Mouse (Mus musculus) Patski (cell line): Measurements from ENCODE around the gene Tbk1. TPM values are rescaled to one million over a fixed set of nuclear protein-coding genes. Genes with fewer than 3 reads are reported as not detected.

Experiments
- ATAC-seq: fragments of 100-300 bp; one replicate; pipeline ENCODE4 v1.8.0; 2021
- CTCF ChIA-PET: fragments of 350-600 bp; sonication (Branson Sonifier 250); formaldehyde crosslinking; loops from one replicate; lab custom pipeline; 2022; ENCODE audit warnings: inconsistent platforms; lab: Charles Lee
- POLR2A ChIA-PET: fragments of 350-600 bp; sonication (Branson Sonifier 250); formaldehyde crosslinking; loops from one replicate; lab custom pipeline; 2022; ENCODE audit warnings: antibody characterized with exemption, inconsistent platforms; lab: Charles Lee
- DNase-seq: peaks from one replicate; pipeline ENCODE4 v3.0.0-alpha.2; 2011; ENCODE audit warnings: low read depth, low spot score
- H3K27me3 ChIP-seq: fragments of 371-371 bp; one replicate; pipeline ENCODE4 v1.5.1; 2021
- CTCF ChIP-seq: fragments of 100-300 bp; IDR thresholded peaks from one replicate; pipeline ENCODE4 v1.5.1; 2021
- in situ Hi-C: fragments of 300-500 bp; cut with MboI; formaldehyde crosslinking; loops from 3 replicates; pipeline ENCODE4 v1.11.1; 2018; ENCODE audit warnings: low pct_unique_long_range_greater_than_20kb, mixed read lengths
- polyA plus RNA-seq: library from polyadenylated mRNA; unstranded; gene quantifications from one replicate; pipeline ENCODE4 v1.2.3, GENCODE M21; 2021

The Tbk1 gene
- polyA plus RNA-seq, 1 experiment from 2014 or later: 43.5 TPM

DNA sequence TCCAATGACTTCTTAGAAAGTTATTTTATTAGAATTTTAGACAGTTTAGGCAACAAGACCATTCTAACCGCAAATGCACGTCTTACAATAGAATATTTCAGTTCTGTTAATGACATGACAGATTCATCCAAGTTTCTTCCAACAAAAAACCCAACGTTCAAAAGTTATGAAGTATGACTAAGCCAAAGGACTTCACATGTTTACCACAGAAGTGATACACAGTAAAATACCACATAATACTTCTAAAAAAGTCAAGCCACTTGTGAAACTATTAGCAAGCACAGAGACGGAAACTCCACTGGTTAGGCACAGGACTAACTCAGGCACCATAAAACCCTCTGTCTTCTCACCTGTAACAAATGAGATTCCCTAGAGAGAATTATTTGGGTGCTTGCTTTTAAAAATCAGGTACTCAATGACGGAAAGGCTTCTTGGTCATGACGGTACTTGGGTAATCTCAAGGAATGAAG is 819 bp upstream of the Tbk1 start:
- H3K27me3 ChIP-seq: no peaks in the 10 kb centered on the region
- in situ Hi-C loops: no loop called here
- ChIA-PET CTCF (no interaction called here), POLR2A (no interaction called here)
- DNase-seq (no peak), ATAC-seq (no peak)
- TF ChIP-seq CTCF: no peak

GRCm38 (mm10) chr10:121585791-121586642 is 570 bp downstream of the Tbk1 start:
- ChIA-PET POLR2A (no interaction called here), CTCF (no interaction called here)
- H3K27me3 ChIP-seq: no peaks in the 10 kb centered on the region
- peak; percentile 76 for ATAC-seq
- in situ Hi-C loops: no loop called here
- peak; percentile 7 for DNase-seq
- TF ChIP-seq CTCF: no peak

DNA sequence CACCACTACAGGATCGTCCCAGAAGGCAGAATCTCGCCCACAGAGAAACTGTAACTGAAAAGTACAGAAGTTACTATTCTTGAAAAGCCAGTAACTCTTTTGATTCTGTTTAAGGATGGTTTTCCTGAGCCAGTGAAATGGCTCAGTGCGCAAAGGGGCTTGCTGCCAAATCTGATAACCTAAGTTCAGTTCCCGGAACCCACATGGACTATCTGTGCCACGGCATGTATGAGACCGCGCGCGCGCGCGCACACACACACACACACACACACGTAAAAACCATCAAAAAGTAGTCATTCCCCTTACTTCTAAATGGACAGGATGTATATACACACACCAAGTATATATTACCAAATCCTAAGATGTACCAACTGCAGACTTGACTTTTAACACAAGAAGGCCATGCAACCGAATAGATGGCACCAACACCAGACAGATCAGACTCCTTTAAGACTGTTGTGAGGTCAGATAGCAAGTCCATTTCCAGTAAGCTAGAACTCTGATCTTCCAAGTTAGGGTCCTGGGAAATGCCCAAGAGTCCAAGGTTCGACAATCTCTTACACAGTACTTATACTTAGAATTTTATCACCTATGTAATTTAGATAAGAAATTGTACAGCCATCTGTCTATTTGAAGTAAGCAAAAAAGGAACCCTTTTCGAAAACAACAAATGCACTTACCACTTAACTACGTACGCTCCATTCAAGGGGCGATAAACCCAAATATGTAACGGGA is 1.4 kb downstream of the Tbk1 start:
- TF ChIP-seq CTCF: no peak
- DNase-seq (no peak), ATAC-seq (no peak)
- ChIA-PET POLR2A (no interaction called here), CTCF (no interaction called here)
- in situ Hi-C loops: no loop called here
- no peaks in the 10 kb centered on the region for H3K27me3 ChIP-seq

DNA sequence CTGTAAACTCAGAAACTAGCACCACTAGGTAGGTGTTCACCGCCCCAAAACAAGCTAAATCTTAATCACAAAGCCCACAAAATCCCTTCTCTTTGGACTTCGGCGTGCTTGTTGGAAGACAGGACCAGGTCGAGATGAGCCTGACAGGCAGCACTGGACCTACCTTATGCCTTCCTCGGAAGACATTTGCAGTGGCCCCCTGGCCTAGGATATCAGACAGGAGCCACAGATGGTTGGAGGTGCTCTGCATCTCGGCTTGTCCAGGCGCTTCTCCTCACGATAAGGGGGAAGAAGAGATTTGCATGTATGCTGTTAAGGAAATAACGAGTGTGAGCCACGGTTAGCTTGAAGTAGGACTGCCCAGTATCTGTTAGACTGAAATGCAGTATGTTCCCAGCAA is 2.6 kb downstream of the Tbk1 start:
- H3K27me3 ChIP-seq: no peaks in the 10 kb centered on the region
- CTCF ChIA-PET: interaction anchor here (0.8 kb wide), 1 partner anchor 20 kb away, joined by 3 read pairs; no protein-coding TSS in a partner anchor
- in situ Hi-C loops: no loop called here
- TF ChIP-seq CTCF: no peak
- no peak for ATAC-seq
- DNase-seq: no peak
- POLR2A ChIA-PET: no interaction called here

GRCm38 (mm10) chr10:121583016-121583415 is 3.6 kb downstream of the Tbk1 start:
- ATAC-seq (no peak), DNase-seq (no peak)
- CTCF ChIA-PET: no interaction called here
- no peak for TF ChIP-seq CTCF
- POLR2A ChIA-PET: no interaction called here
- no peaks in the 10 kb centered on the region for H3K27me3 ChIP-seq
- in situ Hi-C loops: no loop called here

DNA sequence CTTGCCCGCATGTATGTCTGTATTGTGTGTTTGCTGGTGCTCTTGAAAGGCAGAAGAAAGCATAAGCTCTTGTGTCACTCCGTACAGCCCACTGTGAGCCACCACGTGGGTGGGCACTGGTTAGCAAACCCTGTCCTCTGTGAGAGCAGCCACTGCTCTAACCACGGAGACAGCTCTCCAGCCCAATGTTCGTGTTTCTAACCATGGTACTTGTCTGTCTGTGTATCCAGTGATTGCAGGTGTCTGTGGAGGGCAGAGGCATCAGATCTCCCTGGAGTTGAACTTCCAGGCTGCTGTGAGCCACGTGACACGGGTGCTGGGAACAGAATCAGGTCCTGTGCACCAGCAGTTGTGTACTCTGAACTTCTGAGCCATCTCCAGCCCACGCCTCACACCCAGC is 4.3 kb downstream of the Tbk1 start:
- no peak for ATAC-seq
- CTCF ChIA-PET: no interaction called here

GRCm38 (mm10) chr10:121581405-121581804 is 5.2 kb downstream of the Tbk1 start:
- TF ChIP-seq CTCF: no peak
- in situ Hi-C loops: no loop called here
- ATAC-seq (no peak), DNase-seq (no peak)
- no peaks in the 10 kb centered on the region for H3K27me3 ChIP-seq
- CTCF ChIA-PET: no interaction called here
- POLR2A ChIA-PET: no interaction called here

More for the DNA sequence above, 4.3 kb downstream of the Tbk1 start:
- no peak for TF ChIP-seq CTCF
- POLR2A ChIA-PET: no interaction called here
- DNase-seq: no peak
- in situ Hi-C loops: no loop called here
- no peaks in the 10 kb centered on the region for H3K27me3 ChIP-seq

DNA sequence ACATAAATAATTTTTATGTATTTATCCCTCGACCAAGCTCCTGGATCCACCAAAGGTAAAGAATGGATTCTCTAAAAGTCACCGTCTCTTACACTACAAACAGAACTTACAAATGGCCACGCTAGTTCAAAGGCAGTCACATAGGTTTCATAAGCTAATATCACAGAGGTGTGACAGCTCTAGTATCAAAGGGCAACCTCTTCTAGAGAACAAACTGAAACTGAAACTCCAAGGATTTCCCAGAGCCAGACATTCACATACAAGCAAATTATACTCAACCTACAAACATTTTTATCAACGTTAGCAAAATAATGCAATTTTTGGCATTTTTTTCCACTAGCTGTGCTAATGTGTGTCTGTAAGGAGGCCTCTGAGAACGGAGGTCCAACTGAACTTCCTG is 6.2 kb downstream of the Tbk1 start:
- in situ Hi-C loops: no loop called here
- DNase-seq (no peak), ATAC-seq (no peak)
- ChIA-PET CTCF (interaction anchor here (0.7 kb wide), 1 partner anchor 8 kb away, joined by 3 read pairs; no protein-coding TSS in a partner anchor), POLR2A (no interaction called here)
- no peak for TF ChIP-seq CTCF
- H3K27me3 ChIP-seq: no peaks in the 10 kb centered on the region

DNA sequence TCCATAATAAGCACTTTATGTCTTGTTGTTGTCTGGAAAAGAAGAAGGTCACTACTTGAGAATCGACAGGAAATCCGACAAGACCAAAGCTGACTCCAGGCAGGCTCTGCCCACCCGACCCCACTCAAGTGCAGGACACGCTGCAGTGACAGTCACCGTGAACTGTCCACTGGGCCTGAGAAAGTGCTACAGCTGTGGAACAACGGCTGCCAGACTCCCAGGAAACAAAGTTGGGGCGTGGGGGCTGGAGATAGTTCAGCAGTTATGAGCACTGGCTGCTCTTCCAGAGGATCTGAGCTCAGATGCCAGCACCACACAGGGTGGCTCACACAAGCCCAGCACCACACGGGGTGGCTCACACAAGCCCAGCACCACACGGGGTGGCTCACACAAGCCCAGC is 10.2 kb downstream of the Tbk1 start:
- H3K27me3 ChIP-seq: no peaks in the 10 kb centered on the region
- no peak for DNase-seq
- ATAC-seq: no peak
- POLR2A ChIA-PET: no interaction called here
- no peak for TF ChIP-seq CTCF
- in situ Hi-C loops: no loop called here
- CTCF ChIA-PET: no interaction called here

GRCm38 (mm10) chr10:121571511-121572147 is 15.0 kb downstream of the Tbk1 start:
- in situ Hi-C loops: no loop called here
- TF ChIP-seq CTCF: no peak
- DNase-seq: no peak
- no peak for ATAC-seq
- no peaks in the 10 kb centered on the region for H3K27me3 ChIP-seq
- POLR2A ChIA-PET: no interaction called here
- CTCF ChIA-PET: interaction anchor here (1.0 kb wide), 1 partner anchor 9 kb away, joined by 3 read pairs; no protein-coding TSS in a partner anchor

GRCm38 (mm10) chr10:121571031-121571430 is 15.6 kb downstream of the Tbk1 start:
- ChIA-PET POLR2A (no interaction called here), CTCF (no interaction called here)
- no peak for TF ChIP-seq CTCF
- no peak for DNase-seq
- H3K27me3 ChIP-seq: no peaks in the 10 kb centered on the region
- in situ Hi-C loops: no loop called here
- ATAC-seq: no peak
